ENCODE assay signal across 4 mouse cellular contexts in genomic region chr1:17240291-17240690, GRCm38 (mm10).
DNase-seq lines count a peak whose midpoint lies in the region; ATAC-seq lines count a peak whose summit lies in the region.
"Not testable (repeated sequence)": the region's sequence is repeated elsewhere in the genome, so short reads cannot be mapped to it uniquely, and the experiment has no call there.

No protein-coding gene starts in this region.

- H3K4me2 ChIP-seq in hindbrain, embryonic 14.5 days (replicated peaks) = not testable (repeated sequence)

- not testable (repeated sequence) for ATAC-seq in hindbrain, embryonic 14.5 days (ENCODE audit: low FRiP score)

- H3K4me3 ChIP-seq in hindbrain, embryonic 14.5 days (replicated peaks; ENCODE audit: low read length) = not testable (repeated sequence)

- H3K27me3 ChIP-seq in hindbrain, embryonic 14.5 days (ENCODE audit: control insufficient read depth, insufficient read depth, low read length) = not testable (repeated sequence)

- not testable (repeated sequence) for H3K36me3 ChIP-seq in hindbrain, embryonic 14.5 days (replicated peaks; ENCODE audit: control insufficient read depth, insufficient read depth)

- WGBS in hindbrain, embryonic 14.5 days = 82% methylated on average over 6 of the region's 6 CpGs

- DNase-seq in ES-CJ7 (ENCODE audit: low read depth, low spot score) (peak; percentile 70), R1 (ENCODE audit: low read depth, low spot score) (peak; percentile 79), ZHBTc4 (ENCODE audit: low read depth, low spot score) (peak; percentile 52)
- DNase-seq in hindbrain, embryonic 14.5 days (ENCODE audit: low spot score) = peak; percentile 7

- H3K9ac ChIP-seq in hindbrain, embryonic 14.5 days = not testable (repeated sequence)

- H3K4me1 ChIP-seq in hindbrain, embryonic 14.5 days (replicated peaks; ENCODE audit: control insufficient read depth, insufficient read depth, low read length) = not testable (repeated sequence)

- H3K27ac ChIP-seq in hindbrain, embryonic 14.5 days = not testable (repeated sequence)

- not testable (repeated sequence) for H3K9me3 ChIP-seq in hindbrain, embryonic 14.5 days (ENCODE audit: control insufficient read depth, low read length)

Comparison
In these comparisons a context has a peak if more than half of its experiments do, and no peak if none do; other contexts are left out.
1. DNase-seq: peak in every context shown above with its lines; median percentile 79 in R1; 70 in ES-CJ7; 52 in ZHBTc4; 7 in hindbrain, embryonic 14.5 days.